Mouse (Mus musculus) lung, embryonic 15.5 days (tissue): Measurements from ENCODE around the gene Tex12. TPM values are rescaled to one million over a fixed set of nuclear protein-coding genes. Genes with fewer than 3 reads are reported as not detected.

ENCODE experiments used
- ATAC-seq: fragments of 200-750 bp; cut with Nextera tagmentation; 2 replicates; pipeline ENCODE4 v1.8.0; 2017; ENCODE audit warnings: moderate number of reproducible peaks, borderline replicate concordance; ENCODE audit not compliant: low FRiP score, low TSS enrichment; ENCODE audit errors: extremely low read depth
- H3K27ac ChIP-seq: fragments of 300-500 bp; sonication (generic); 2 replicates; pipeline ENCODE4 v1.5.1; 2015; ENCODE audit warnings: moderate library complexity, mild to moderate bottlenecking, inconsistent platforms
- H3K27me3 ChIP-seq: fragments of 300-500 bp; sonication (generic); 2 replicates; pipeline ENCODE4 v1.6.1; 2015; ENCODE audit warnings: inconsistent platforms
- H3K36me3 ChIP-seq: fragments of 300-500 bp; sonication (generic); 2 replicates; pipeline ENCODE4 v1.6.1; 2015; ENCODE audit warnings: inconsistent platforms
- H3K4me1 ChIP-seq: fragments of 300-500 bp; sonication (generic); 2 replicates; pipeline ENCODE4 v1.6.1; 2015; ENCODE audit warnings: inconsistent platforms
- H3K4me2 ChIP-seq: fragments of 300-500 bp; sonication (generic); 2 replicates; pipeline ENCODE4 v1.6.1; 2015; ENCODE audit warnings: inconsistent platforms, mild to moderate bottlenecking, moderate library complexity
- H3K4me3 ChIP-seq: fragments of 300-500 bp; sonication (generic); 2 replicates; pipeline ENCODE4 v1.5.1; 2015; ENCODE audit warnings: mild to moderate bottlenecking, inconsistent platforms
- H3K9ac ChIP-seq: fragments of 300-500 bp; sonication (generic); 2 replicates; pipeline ENCODE4 v1.6.1; 2015; ENCODE audit warnings: inconsistent platforms
- H3K9me3 ChIP-seq: fragments of 300-500 bp; sonication (generic); 2 replicates; pipeline ENCODE4 v1.6.1; 2016; ENCODE audit warnings: inconsistent platforms
- WGBS: fragments of 180-500 bp; shearing (Covaris S2); methylation state at CpG from one replicate; pipeline ENCODE4 v1.1.7; 2015; 5-methylcytosine and 5-hydroxymethylcytosine counted together
- polyA plus RNA-seq: library from polyadenylated mRNA; unstranded; fragments of >200 nt; fragmentation: Nextera tagmentation; extraction: Ambion mirVana; gene quantifications from 2 replicates; pipeline ENCODE4 v1.2.1, GENCODE M21; 2015

Tex12 gene
- not detected in 2 replicates for polyA plus RNA-seq

- Histone ChIP-seq H3K9ac (no peak within 1 kb of the TSS), H3K4me1 (no peaks in the 10 kb centered on the region), H3K27me3 (no peaks in the 10 kb centered on the region), H3K9me3 (no peaks in the 10 kb centered on the region), H3K4me3 (no peak within 1 kb of the TSS), H3K4me2 (no peak within 1 kb of the TSS), H3K36me3 (no peaks in the 10 kb centered on the region), H3K27ac (no peak within 1 kb of the TSS)
- no peak for ATAC-seq
- WGBS, result 84% methylated on average over 38 of the region's 38 CpGs
Measured at GRCm38 (mm10) chr9:50561145-50561917, at the start of gene Tex12. TSS of gene Tex12 (minus strand) at chr9:50561325.

DNA sequence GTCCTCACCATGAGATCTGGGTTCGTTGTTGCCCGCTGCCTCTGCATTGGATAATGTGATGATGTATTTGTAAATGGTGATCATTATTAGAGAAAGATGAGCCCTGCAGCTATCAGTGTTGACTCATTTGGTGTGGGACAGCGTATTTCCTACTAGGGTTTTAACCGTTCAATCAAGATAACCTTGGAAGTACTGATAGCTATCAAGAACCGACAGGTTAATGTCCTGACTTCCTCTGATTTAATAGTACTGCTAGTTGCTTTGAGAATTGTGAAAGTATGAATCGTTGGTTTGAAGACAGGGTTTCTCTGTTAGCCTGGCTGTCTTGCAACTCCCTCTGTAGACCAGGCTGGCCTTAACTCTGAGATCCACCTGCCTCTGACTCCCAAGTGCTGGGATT lies 43.2 kb upstream of the Tex12 start:
- no peaks in the 10 kb centered on the region for H3K27me3 ChIP-seq
- peaks cover 46% of the 10 kb centered on the region for H3K36me3 ChIP-seq
- H3K4me2 ChIP-seq, result peak overlapping the region; percentile 84
- ATAC-seq, result no peak
- 2% methylated on average over 6 of the region's 6 CpGs for WGBS
- no peaks in the 10 kb centered on the region for H3K9me3 ChIP-seq
- peaks cover 23% of the 10 kb centered on the region for H3K4me1 ChIP-seq
- H3K27ac ChIP-seq, result peak overlapping the region; percentile 90
- H3K9ac ChIP-seq, result peak overlapping the region; percentile 87
- H3K4me3 ChIP-seq, result peak overlapping the region; percentile 94

DNA sequence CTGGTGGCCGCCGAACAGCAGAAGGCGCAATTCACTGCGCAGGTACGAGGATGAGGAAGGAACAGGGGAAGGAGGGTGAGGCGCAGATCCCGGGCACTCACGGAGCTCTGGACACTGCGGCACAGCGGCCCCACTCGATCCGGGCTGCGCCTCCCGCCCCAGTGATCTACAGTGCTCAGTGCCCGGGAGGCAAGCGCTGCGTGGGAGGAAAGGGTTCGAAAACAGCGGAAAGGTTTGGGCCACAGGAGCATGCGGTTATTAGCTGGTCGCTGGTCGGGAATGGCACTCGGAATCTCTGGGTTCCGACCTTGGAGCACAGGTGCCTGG lies 42.8 kb upstream of the Tex12 start:
- Histone ChIP-seq H3K4me3 (peak overlapping the region; percentile 94), H3K4me2 (peak overlapping the region; percentile 84), H3K9me3 (no peaks in the 10 kb centered on the region), H3K4me1 (peaks cover 23% of the 10 kb centered on the region), H3K36me3 (peaks cover 48% of the 10 kb centered on the region), H3K27ac (peak overlapping the region; percentile 90), H3K27me3 (no peaks in the 10 kb centered on the region), H3K9ac (peak overlapping the region; percentile 87)
- ATAC-seq, result peak; percentile 90
- 0% methylated on average over 24 of the region's 24 CpGs for WGBS

- peak within 1 kb of the TSS; percentile 94 for H3K4me3 ChIP-seq
- peak within 1 kb of the TSS; percentile 84 for H3K4me2 ChIP-seq
- ATAC-seq, result peak; percentile 96
- H3K9me3 ChIP-seq, result no peaks in the 10 kb centered on the region
- H3K4me1 ChIP-seq, result peaks cover 23% of the 10 kb centered on the region
- H3K36me3 ChIP-seq, result peaks cover 49% of the 10 kb centered on the region
- peak within 1 kb of the TSS; percentile 90 for H3K27ac ChIP-seq
- peak within 1 kb of the TSS; percentile 87 for H3K9ac ChIP-seq
- WGBS, result under 1% methylated on average over 48 of the region's 48 CpGs
- H3K27me3 ChIP-seq, result no peaks in the 10 kb centered on the region
Measured at GRCm38 (mm10) chr9:50603189-50603997, 42.3 kb upstream of the Tex12 start, which contains the start of the genes Sdhd and Timm8b. TSS of gene Sdhd (minus strand) at chr9:50603812. TSS of gene Timm8b (plus strand) at chr9:50603910.

- Histone ChIP-seq H3K9ac (0 out of 2 replicates have a peak overlapping the region, but pooled peaks have one; percentile 87), H3K27me3 (no peaks in the 10 kb centered on the region), H3K36me3 (peaks cover 48% of the 10 kb centered on the region), H3K9me3 (no peaks in the 10 kb centered on the region), H3K4me2 (peak overlapping the region; percentile 84), H3K27ac (no peak overlapping the region), H3K4me1 (peaks cover 23% of the 10 kb centered on the region), H3K4me3 (peak overlapping the region; percentile 94)
- no peak for ATAC-seq
- 82% methylated on average over 7 of the region's 7 CpGs for WGBS
Measured at GRCm38 (mm10) chr9:50602055-50602845, 41.1 kb upstream of the Tex12 start.

GRCm38 (mm10) chr9:50601536-50601935 lies 40.4 kb upstream of the Tex12 start:
- Histone ChIP-seq H3K4me1 (peaks cover 23% of the 10 kb centered on the region), H3K27me3 (no peaks in the 10 kb centered on the region), H3K4me3 (no peak overlapping the region), H3K9ac (no peak overlapping the region), H3K9me3 (no peaks in the 10 kb centered on the region), H3K27ac (no peak overlapping the region), H3K4me2 (no peak overlapping the region), H3K36me3 (peaks cover 50% of the 10 kb centered on the region)
- WGBS, result 80% methylated on average over 6 of the region's 6 CpGs
- no peak for ATAC-seq

- H3K4me1 ChIP-seq, result peaks cover 5% of the 10 kb centered on the region
Measured at GRCm38 (mm10) chr9:50596973-50597372, 35.8 kb upstream of the Tex12 start.

DNA sequence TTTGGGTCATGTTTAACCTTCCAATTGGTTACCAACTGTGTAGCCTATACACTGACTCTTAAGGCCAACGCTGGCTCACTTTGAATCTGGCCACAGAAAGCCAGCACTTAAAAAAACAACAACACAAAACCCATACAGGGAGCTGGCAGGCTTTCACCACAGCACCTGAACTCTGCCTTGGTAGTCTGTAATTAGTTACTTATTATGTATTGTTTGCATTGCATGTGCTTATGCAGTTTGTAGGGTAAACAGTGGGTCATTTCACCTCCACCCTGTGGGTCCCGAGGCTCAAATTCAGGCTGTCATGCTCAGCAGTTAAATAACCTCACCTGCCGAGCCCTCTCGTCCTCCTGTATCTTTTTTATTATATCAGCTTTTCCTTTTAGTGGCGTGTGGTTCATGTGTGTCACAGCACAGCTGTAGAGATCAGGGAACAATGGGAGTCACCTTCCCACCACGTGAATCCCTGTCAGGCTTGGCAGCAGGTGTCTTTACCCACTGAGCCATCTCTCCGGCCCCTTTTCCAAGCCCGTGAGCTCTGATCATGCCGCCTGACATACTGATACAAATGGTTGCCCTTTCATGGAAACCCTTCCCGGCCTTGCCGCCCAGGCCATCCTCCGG lies 33.8 kb upstream of the Tex12 start:
- H3K4me1 ChIP-seq, result no peaks in the 10 kb centered on the region
- 62% methylated on average over 12 of the region's 12 CpGs for whole genome bisulfite sequencing
- H3K9ac ChIP-seq, result no peak overlapping the region
- no peak overlapping the region for H3K4me3 ChIP-seq
- H3K4me2 ChIP-seq, result no peak overlapping the region
- ATAC-seq, result no peak
- no peaks in the 10 kb centered on the region for H3K27me3 ChIP-seq
- H3K36me3 ChIP-seq, result peaks cover 47% of the 10 kb centered on the region
- H3K9me3 ChIP-seq, result no peaks in the 10 kb centered on the region
- no peak overlapping the region for H3K27ac ChIP-seq

More at GRCm38 (mm10) chr9:50596973-50597372, 35.8 kb upstream of the Tex12 start:
- 90% methylated on average over 8 of the region's 8 CpGs for WGBS
- Histone ChIP-seq H3K9me3 (no peaks in the 10 kb centered on the region), H3K4me3 (no peak overlapping the region), H3K27ac (no peak overlapping the region), H3K36me3 (peaks cover 53% of the 10 kb centered on the region), H3K9ac (no peak overlapping the region), H3K27me3 (no peaks in the 10 kb centered on the region), H3K4me2 (no peak overlapping the region)
- no peak for ATAC-seq

DNA sequence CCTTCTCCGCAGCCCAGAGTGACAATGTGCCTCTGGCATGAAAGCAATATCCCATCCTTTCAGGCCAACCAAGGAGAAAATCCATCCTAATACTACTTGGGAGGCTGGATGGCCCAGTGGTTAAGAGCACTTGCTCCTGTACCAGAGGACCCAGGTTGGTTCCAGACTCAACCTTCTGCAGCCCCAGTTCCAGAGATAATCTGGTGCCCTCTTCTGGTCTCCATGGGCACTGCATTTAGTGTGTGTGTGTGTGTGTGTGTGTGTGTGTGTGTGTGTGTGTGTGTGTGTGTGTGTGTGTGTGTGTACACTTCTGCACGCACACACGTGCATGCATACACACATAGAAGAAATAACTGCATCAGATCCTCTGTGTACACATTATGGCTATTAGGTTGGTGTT lies 32.4 kb upstream of the Tex12 start:
- Histone ChIP-seq H3K9ac (no peak overlapping the region), H3K4me2 (no peak overlapping the region), H3K4me3 (no peak overlapping the region), H3K27ac (no peak overlapping the region), H3K27me3 (no peaks in the 10 kb centered on the region), H3K4me1 (no peaks in the 10 kb centered on the region), H3K36me3 (peaks cover 33% of the 10 kb centered on the region), H3K9me3 (no peaks in the 10 kb centered on the region)
- 84% methylated on average over 3 of the region's 3 CpGs for WGBS
- no peak for ATAC-seq

DNA sequence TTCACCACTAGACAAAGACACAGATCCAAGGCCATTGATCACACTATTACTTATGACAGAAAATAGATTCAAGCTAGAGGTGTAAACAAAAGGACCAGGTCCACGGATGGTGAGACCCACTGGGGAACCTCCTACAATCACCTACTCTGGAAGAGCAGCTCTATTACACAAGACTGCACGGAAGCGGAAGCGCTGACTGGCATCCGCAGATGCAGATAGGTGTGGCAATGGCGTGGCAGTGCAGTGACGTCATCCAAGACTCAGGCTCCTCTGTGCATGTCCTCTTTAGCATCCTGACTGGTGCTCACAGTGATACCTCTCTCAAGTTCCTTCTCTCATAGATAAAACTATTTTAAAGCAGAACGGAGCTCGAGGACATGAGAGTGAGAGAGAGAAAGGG lies 31.8 kb upstream of the Tex12 start:
- no peaks in the 10 kb centered on the region for H3K9me3 ChIP-seq
- H3K9ac ChIP-seq, result no peak overlapping the region
- no peak overlapping the region for H3K4me2 ChIP-seq
- H3K27ac ChIP-seq, result no peak overlapping the region
- H3K4me3 ChIP-seq, result no peak overlapping the region
- H3K27me3 ChIP-seq, result no peaks in the 10 kb centered on the region
- 86% methylated on average over 9 of the region's 9 CpGs for WGBS
- ATAC-seq, result no peak
- H3K36me3 ChIP-seq, result peaks cover 27% of the 10 kb centered on the region
- no peaks in the 10 kb centered on the region for H3K4me1 ChIP-seq

- WGBS, result 68% methylated on average over 10 of the region's 10 CpGs
Measured at GRCm38 (mm10) chr9:50590856-50591518, 29.9 kb upstream of the Tex12 start.

More at GRCm38 (mm10) chr9:50590856-50591518, 29.9 kb upstream of the Tex12 start:
- no peak for ATAC-seq
- Histone ChIP-seq H3K4me3 (no peak overlapping the region), H3K9ac (no peak overlapping the region), H3K27me3 (no peaks in the 10 kb centered on the region), H3K4me1 (no peaks in the 10 kb centered on the region), H3K36me3 (peaks cover 8% of the 10 kb centered on the region; the same call in 1 of the 2 replicates), H3K9me3 (no peaks in the 10 kb centered on the region), H3K27ac (no peak overlapping the region), H3K4me2 (no peak overlapping the region)
